Mouse (Mus musculus): ENCODE measurements around the gene Tlr5. TPM values are rescaled to one million over a fixed set of nuclear protein-coding genes. Genes with fewer than 3 reads are reported as not detected.
A peak's percentile ranks its signal among the peaks of the same experiment; 100 is the strongest.

Tlr5 gene
- polyA plus RNA-seq, 1 experiment from 2014 or later: 0.40 TPM

GRCm38 (mm10) chr1:182926465-182926864 lies 28.1 kb upstream of the Tlr5 start:
- DNase-seq (no peak), ATAC-seq (ENCODE audit: low read depth) (no peak)
- Histone ChIP-seq H3K27ac (no peak overlapping the region), H3K4me1 (replicated peaks) (no peaks in the 10 kb centered on the region), H3K4me2 (no peak overlapping the region), H3K9ac (no peak overlapping the region), H3K4me3 (replicated peaks) (no peak overlapping the region), H3K9me3 (replicated peaks) (no peaks in the 10 kb centered on the region), H3K36me3 (no peaks in the 10 kb centered on the region), H3K27me3 (no peaks in the 10 kb centered on the region)
- WGBS (ENCODE audit: insufficient replicate concordance): 75% methylated on average over 6 of the region's 6 CpGs

DNA sequence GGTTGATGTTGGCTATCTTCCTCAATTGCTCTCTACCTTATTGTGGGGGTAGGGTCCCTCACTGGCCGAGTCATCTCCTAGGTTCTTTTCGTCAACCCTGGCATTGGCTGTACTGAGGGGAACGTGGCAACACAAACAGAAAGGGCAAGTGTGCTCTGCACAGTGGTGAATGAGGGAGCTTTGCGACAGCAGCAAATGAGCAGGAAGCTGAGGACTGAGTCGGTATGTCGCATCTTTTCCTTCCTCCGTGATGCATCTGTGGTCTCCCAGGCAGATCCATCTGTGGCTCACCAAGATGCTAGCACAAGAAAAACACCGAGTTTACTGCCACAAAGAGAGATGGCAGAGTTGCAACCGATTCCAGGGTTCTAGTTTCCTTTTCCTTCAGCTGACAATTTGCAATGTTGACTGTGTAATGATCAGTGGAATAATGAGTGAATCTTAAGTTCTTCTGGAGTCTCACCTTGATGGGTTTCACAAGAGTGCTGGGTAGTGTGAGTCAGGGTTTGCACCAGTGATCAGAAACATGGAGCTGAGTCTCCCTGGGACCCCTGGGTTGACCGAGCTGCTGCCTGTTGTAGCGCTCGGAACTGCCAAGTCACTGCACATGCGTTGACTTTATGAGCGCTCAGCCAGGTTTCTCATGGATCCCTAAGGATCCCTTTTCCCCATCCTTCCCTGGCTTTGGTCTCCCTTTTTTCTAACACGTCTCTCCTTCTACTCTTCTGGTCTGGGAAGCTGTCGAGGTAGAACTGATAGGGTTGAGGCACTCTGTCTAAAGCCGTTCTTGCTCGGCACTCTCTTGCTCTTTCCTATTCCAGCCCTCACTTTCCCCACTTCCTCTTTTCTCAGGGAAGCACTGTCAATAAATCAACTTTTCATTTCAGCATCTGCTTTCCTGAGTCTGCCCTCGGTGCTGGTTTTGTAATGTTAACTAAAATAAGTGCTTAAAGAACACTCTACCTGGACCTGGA lies 26.4 kb upstream of the Tlr5 start:
- no peak for ATAC-seq (ENCODE audit: low read depth)
- H3K4me1 ChIP-seq (replicated peaks): no peaks in the 10 kb centered on the region
- H3K9ac ChIP-seq: no peak overlapping the region
- no peaks in the 10 kb centered on the region for H3K27me3 ChIP-seq
- WGBS (ENCODE audit: insufficient replicate concordance): 23% methylated on average over 19 of the region's 19 CpGs
- no peak overlapping the region for H3K27ac ChIP-seq
- H3K9me3 ChIP-seq (replicated peaks): no peaks in the 10 kb centered on the region
- DNase-seq: no peak
- no peak overlapping the region for H3K4me3 ChIP-seq (replicated peaks)
- no peaks in the 10 kb centered on the region for H3K36me3 ChIP-seq
- peak overlapping the region; percentile 33 for H3K4me2 ChIP-seq

- no peak overlapping the region for H3K4me2 ChIP-seq
- no peak for DNase-seq
- WGBS (ENCODE audit: insufficient replicate concordance): 19% methylated on average over 6 of the region's 6 CpGs
- ATAC-seq (ENCODE audit: low read depth): no peak
- no peaks in the 10 kb centered on the region for H3K27me3 ChIP-seq
- no peak overlapping the region for H3K4me3 ChIP-seq (replicated peaks)
- H3K36me3 ChIP-seq: no peaks in the 10 kb centered on the region
- no peak overlapping the region for H3K27ac ChIP-seq
- H3K4me1 ChIP-seq (replicated peaks): no peaks in the 10 kb centered on the region
- H3K9me3 ChIP-seq (replicated peaks): no peaks in the 10 kb centered on the region
- no peak overlapping the region for H3K9ac ChIP-seq
Measured at GRCm38 (mm10) chr1:182935469-182935868, 19.1 kb upstream of the Tlr5 start.

GRCm38 (mm10) chr1:182937486-182938120 lies 17.0 kb upstream of the Tlr5 start:
- no peaks in the 10 kb centered on the region for H3K27me3 ChIP-seq
- no peaks in the 10 kb centered on the region for H3K4me1 ChIP-seq (replicated peaks)
- H3K4me3 ChIP-seq (replicated peaks): no peak overlapping the region
- no peak overlapping the region for H3K27ac ChIP-seq
- WGBS (ENCODE audit: insufficient replicate concordance): 52% methylated on average over 10 of the region's 10 CpGs
- no peak overlapping the region for H3K4me2 ChIP-seq
- DNase-seq (no peak), ATAC-seq (ENCODE audit: low read depth) (no peak)
- H3K9me3 ChIP-seq (replicated peaks): no peaks in the 10 kb centered on the region
- no peak overlapping the region for H3K9ac ChIP-seq
- no peaks in the 10 kb centered on the region for H3K36me3 ChIP-seq

DNA sequence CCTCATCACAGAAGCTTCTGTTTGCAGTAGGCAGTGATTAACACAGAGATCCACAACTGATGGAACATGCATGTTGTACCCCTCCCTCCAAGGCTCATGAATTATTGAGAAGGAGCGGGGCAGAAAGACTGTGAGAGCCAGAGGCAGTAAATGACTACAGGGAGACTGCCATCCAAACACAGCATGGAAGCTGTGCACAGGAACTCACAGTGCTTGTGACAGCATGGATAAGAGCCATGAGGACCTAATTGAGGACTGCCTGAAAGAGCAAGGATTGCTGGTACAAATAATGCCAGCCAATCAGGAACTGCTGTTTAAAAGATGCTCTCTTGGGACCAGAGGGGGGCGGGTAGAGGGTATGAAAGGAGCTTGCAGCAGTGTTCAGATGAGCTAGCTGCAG lies 12.7 kb upstream of the Tlr5 start:
- no peaks in the 10 kb centered on the region for H3K4me1 ChIP-seq (replicated peaks)
- H3K4me2 ChIP-seq: no peak overlapping the region
- 64% methylated on average over 2 of the region's 2 CpGs for WGBS (ENCODE audit: insufficient replicate concordance)
- no peak overlapping the region for H3K27ac ChIP-seq
- DNase-seq (no peak), ATAC-seq (ENCODE audit: low read depth) (no peak)
- no peak overlapping the region for H3K9ac ChIP-seq
- no peaks in the 10 kb centered on the region for H3K27me3 ChIP-seq
- H3K4me3 ChIP-seq (replicated peaks): no peak overlapping the region
- H3K36me3 ChIP-seq: no peaks in the 10 kb centered on the region
- H3K9me3 ChIP-seq (replicated peaks): no peaks in the 10 kb centered on the region

GRCm38 (mm10) chr1:182943911-182944310 lies 10.7 kb upstream of the Tlr5 start:
- no peaks in the 10 kb centered on the region for H3K4me1 ChIP-seq (replicated peaks)
- H3K9me3 ChIP-seq (replicated peaks): no peaks in the 10 kb centered on the region
- H3K4me2 ChIP-seq: no peak overlapping the region
- no peak overlapping the region for H3K4me3 ChIP-seq (replicated peaks)
- ATAC-seq (ENCODE audit: low read depth): no peak
- H3K36me3 ChIP-seq: no peaks in the 10 kb centered on the region
- no peak for DNase-seq
- 60% methylated on average over 3 of the region's 3 CpGs for WGBS (ENCODE audit: insufficient replicate concordance)
- H3K9ac ChIP-seq: no peak overlapping the region
- no peaks in the 10 kb centered on the region for H3K27me3 ChIP-seq
- no peak overlapping the region for H3K27ac ChIP-seq

DNA sequence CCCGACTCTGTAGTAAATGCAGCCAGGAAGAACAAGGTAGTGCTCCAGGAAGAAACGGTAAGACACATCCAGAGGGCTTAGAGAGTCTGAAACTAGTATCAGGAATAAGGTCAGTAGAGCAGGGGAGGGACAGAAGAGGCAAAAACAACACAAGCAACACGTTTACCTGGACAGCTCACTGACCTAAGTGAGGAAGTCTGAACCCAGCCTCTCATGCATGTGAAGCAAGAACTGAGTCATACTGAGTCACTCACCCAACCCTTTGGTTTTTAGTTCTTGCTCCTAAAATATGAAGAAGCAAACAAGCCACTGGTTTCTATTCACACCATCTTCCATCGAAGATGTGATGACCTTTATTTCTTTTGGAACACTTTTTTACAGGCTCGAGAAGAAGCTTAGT lies 9.9 kb upstream of the Tlr5 start:
- DNase-seq: no peak
- Histone ChIP-seq H3K4me3 (replicated peaks) (no peak overlapping the region), H3K9ac (no peak overlapping the region), H3K27ac (no peak overlapping the region), H3K27me3 (no peaks in the 10 kb centered on the region), H3K4me2 (no peak overlapping the region), H3K36me3 (no peaks in the 10 kb centered on the region), H3K9me3 (replicated peaks) (no peaks in the 10 kb centered on the region), H3K4me1 (replicated peaks) (no peaks in the 10 kb centered on the region)
- WGBS (ENCODE audit: insufficient replicate concordance): 56% methylated on average over 5 of the region's 5 CpGs
- ATAC-seq (ENCODE audit: low read depth): no peak

DNA sequence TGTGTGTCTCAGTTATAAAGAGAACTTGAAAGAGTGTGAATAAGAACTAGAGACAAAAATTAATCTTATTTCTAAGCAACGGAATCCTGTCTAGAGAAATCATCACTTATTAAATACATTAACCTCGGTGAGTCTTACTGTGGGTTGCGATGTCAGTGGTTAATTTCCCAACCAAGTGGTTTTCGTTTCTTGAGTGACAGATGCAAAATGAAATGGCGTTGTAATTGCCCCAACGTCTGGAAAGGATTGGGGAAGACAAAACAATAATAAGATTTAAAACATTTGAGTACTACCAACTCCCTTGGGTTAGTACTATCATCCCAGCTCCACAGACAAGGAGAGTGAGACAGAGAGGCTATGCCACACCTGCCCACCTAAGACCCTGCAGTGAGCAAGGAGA lies 9.0 kb upstream of the Tlr5 start:
- 66% methylated on average over 6 of the region's 6 CpGs for WGBS (ENCODE audit: insufficient replicate concordance)

GRCm38 (mm10) chr1:182951298-182951697 lies 3.3 kb upstream of the Tlr5 start:
- DNase-seq: no peak
- 45% methylated on average over 9 of the region's 9 CpGs for WGBS (ENCODE audit: insufficient replicate concordance)

More for the DNA sequence above, 9.0 kb upstream of the Tlr5 start:
- no peak overlapping the region for H3K9ac ChIP-seq
- H3K4me2 ChIP-seq: no peak overlapping the region
- no peak overlapping the region for H3K27ac ChIP-seq
- no peaks in the 10 kb centered on the region for H3K27me3 ChIP-seq
- DNase-seq: no peak
- H3K9me3 ChIP-seq (replicated peaks): no peaks in the 10 kb centered on the region
- ATAC-seq (ENCODE audit: low read depth): no peak
- H3K4me3 ChIP-seq (replicated peaks): no peak overlapping the region
- no peaks in the 10 kb centered on the region for H3K4me1 ChIP-seq (replicated peaks)
- no peaks in the 10 kb centered on the region for H3K36me3 ChIP-seq

DNA sequence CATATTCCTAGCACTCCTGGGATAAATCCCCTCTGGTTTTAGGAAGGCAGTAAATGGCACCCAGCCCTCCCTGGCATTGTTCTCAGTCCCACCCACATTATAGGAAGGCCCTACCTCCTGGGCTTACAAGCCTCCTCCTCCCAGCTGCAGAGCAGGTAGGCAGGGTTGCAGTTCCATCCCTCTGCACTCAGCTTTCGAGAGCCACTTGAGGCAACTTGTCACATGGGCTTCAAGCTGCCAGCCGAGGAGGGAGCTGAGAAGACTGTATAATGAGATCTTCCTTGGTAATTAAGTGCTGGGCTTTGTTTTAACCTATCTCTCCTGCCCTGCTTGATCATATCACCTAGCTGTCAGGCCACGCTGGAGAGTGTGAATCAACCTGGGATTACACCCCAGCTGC lies 1.4 kb upstream of the Tlr5 start:
- Histone ChIP-seq H3K36me3 (no peaks in the 10 kb centered on the region), H3K27me3 (peaks cover 15% of the 10 kb centered on the region; the same call in 1 of the 2 replicates), H3K9me3 (replicated peaks) (no peaks in the 10 kb centered on the region), H3K27ac (no peak overlapping the region), H3K4me3 (replicated peaks) (no peak overlapping the region), H3K4me2 (no peak overlapping the region), H3K9ac (no peak overlapping the region), H3K4me1 (replicated peaks) (peaks cover 30% of the 10 kb centered on the region)
- no peak for DNase-seq
- no peak for ATAC-seq (ENCODE audit: low read depth)
- 20% methylated on average over 3 of the region's 3 CpGs for WGBS (ENCODE audit: insufficient replicate concordance)

More at GRCm38 (mm10) chr1:182951298-182951697, 3.3 kb upstream of the Tlr5 start:
- no peak for ATAC-seq (ENCODE audit: low read depth)
- Histone ChIP-seq H3K4me2 (no peak overlapping the region), H3K36me3 (no peaks in the 10 kb centered on the region), H3K27ac (no peak overlapping the region), H3K9me3 (replicated peaks) (no peaks in the 10 kb centered on the region), H3K27me3 (peaks cover 9% of the 10 kb centered on the region; the same call in 1 of the 2 replicates), H3K9ac (no peak overlapping the region), H3K4me1 (replicated peaks) (peaks cover 25% of the 10 kb centered on the region), H3K4me3 (replicated peaks) (no peak overlapping the region)

DNA sequence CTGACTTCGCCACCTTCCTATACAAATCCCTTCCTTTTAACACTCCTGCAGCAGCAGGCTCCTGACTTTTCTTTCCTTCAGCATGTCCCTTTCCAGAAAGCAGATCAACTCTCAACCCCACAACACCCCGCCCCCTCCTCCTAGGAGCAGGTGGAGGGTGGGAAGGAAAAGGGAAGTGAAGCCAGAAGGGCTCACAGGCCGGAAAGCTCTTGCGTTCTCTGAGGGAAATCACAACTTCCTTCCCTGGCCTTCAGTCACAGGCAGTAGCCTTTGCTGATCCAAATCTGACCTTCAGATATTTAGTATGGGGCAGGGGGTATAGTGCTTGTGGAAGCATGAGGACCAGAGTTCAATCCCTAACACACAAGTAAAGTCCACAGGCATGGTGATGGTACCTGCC lies 921 bp upstream of the Tlr5 start:
- Histone ChIP-seq H3K4me1 (replicated peaks) (peaks cover 34% of the 10 kb centered on the region), H3K36me3 (no peaks in the 10 kb centered on the region), H3K4me3 (replicated peaks) (no peak overlapping the region), H3K4me2 (no peak overlapping the region), H3K27ac (no peak overlapping the region), H3K9me3 (replicated peaks) (no peaks in the 10 kb centered on the region), H3K9ac (no peak overlapping the region), H3K27me3 (peaks cover 20% of the 10 kb centered on the region; the same call in 1 of the 2 replicates)
- ATAC-seq (ENCODE audit: low read depth) (no peak), DNase-seq (no peak)
- WGBS (ENCODE audit: insufficient replicate concordance): 19% methylated on average over 4 of the region's 4 CpGs

Measured in liver, embryonic 13.5 days (tissue).